Mouse (Mus musculus) stomach, postnatal 0 days (tissue): ENCODE results near the gene Mboat2.

Experiments used
- CTCF ChIP-seq: IDR thresholded peaks from 2 replicates; pipeline ENCODE4 v1.5.1; 2016; ENCODE audit warnings: antibody characterized with exemption, low read depth, mild to moderate bottlenecking, moderate library complexity
- EP300 ChIP-seq: optimal IDR thresholded peaks from 2 replicates; pipeline ENCODE3; 2016; ENCODE audit warnings: antibody characterized with exemption

- no peak for TF ChIP-seq CTCF
- TF ChIP-seq EP300, result no peak
These were observed 40.2 kb downstream of the Mboat2 start for GRCm38 (mm10) chr12:24870901-24871300.
